Mouse (Mus musculus): ENCODE measurements at regions not wholly inside any gene's neighbourhood (a gene's known extent, or its start where the extent isn't known, plus 50 kb on each side); places are given as distances from the start of the nearest gene placed in this dataset.

- no peak for DNase-seq (ENCODE audit: low spot score in 2 of 2)
Measured at GRCm38 (mm10) chr3:151160516-151160915, 277.2 kb upstream of the Adgrl4 start.

- no peak for DNase-seq (ENCODE audit: low spot score in 2 of 2)
Measured at GRCm38 (mm10) chr3:151182132-151182531, 255.6 kb upstream of the Adgrl4 start.

- no peak for DNase-seq (ENCODE audit: low spot score in 2 of 2)
Measured at GRCm38 (mm10) chr3:151192092-151192491, 245.6 kb upstream of the Adgrl4 start.

GRCm38 (mm10) chr3:151210978-151211377 lies 226.7 kb upstream of the Adgrl4 start:
- DNase-seq (ENCODE audit: low spot score in 2 of 2): no peak

GRCm38 (mm10) chr3:151216764-151217502 lies 220.8 kb upstream of the Adgrl4 start:
- no peak for DNase-seq (ENCODE audit: low spot score in 2 of 2)

- DNase-seq (ENCODE audit: low spot score in 2 of 2): no peak
Measured at GRCm38 (mm10) chr3:151222407-151222806, 215.3 kb upstream of the Adgrl4 start.

- no peak for DNase-seq (ENCODE audit: low spot score in 2 of 2)
Measured at GRCm38 (mm10) chr3:151252458-151252857, 185.2 kb upstream of the Adgrl4 start.

- no peak for DNase-seq (ENCODE audit: low spot score in 2 of 2)
Measured at GRCm38 (mm10) chr3:151262821-151263220, 174.9 kb upstream of the Adgrl4 start.

- no peak for DNase-seq (ENCODE audit: low spot score in 2 of 2)
Measured at GRCm38 (mm10) chr3:151265658-151266057, 172.0 kb upstream of the Adgrl4 start.

- DNase-seq (ENCODE audit: low spot score in 2 of 2): no peak
Measured at GRCm38 (mm10) chr3:151269514-151269913, 168.2 kb upstream of the Adgrl4 start.

- DNase-seq (ENCODE audit: low spot score in 2 of 2): no peak
Measured at GRCm38 (mm10) chr3:151283829-151284228, 153.9 kb upstream of the Adgrl4 start.

GRCm38 (mm10) chr3:151293981-151294605 lies 143.6 kb upstream of the Adgrl4 start:
- no peak for DNase-seq (ENCODE audit: low spot score in 2 of 2)

GRCm38 (mm10) chr3:151294606-151295005 lies 143.1 kb upstream of the Adgrl4 start:
- DNase-seq (ENCODE audit: low spot score in 2 of 2): no peak

- DNase-seq (ENCODE audit: low spot score in 2 of 2): no peak
Measured at GRCm38 (mm10) chr3:151295027-151295426, 142.7 kb upstream of the Adgrl4 start.

GRCm38 (mm10) chr3:151298325-151298724 lies 139.4 kb upstream of the Adgrl4 start:
- no peak for DNase-seq (ENCODE audit: low spot score in 2 of 2)

GRCm38 (mm10) chr3:151305402-151305801 lies 132.3 kb upstream of the Adgrl4 start:
- DNase-seq (ENCODE audit: low spot score in 2 of 2): no peak

GRCm38 (mm10) chr3:151307975-151308374 lies 129.7 kb upstream of the Adgrl4 start:
- DNase-seq (ENCODE audit: low spot score in 2 of 2): no peak

- DNase-seq (ENCODE audit: low spot score in 2 of 2): no peak
Measured at GRCm38 (mm10) chr3:151323835-151324234, 113.9 kb upstream of the Adgrl4 start.

- DNase-seq (ENCODE audit: low spot score in 2 of 2): no peak
Measured at GRCm38 (mm10) chr3:151329801-151330200, 107.9 kb upstream of the Adgrl4 start.

GRCm38 (mm10) chr3:151331906-151332305 lies 105.8 kb upstream of the Adgrl4 start:
- no peak for DNase-seq (ENCODE audit: low spot score in 2 of 2)

- DNase-seq (ENCODE audit: low spot score in 2 of 2): no peak
Measured at GRCm38 (mm10) chr3:151332317-151332687, 105.4 kb upstream of the Adgrl4 start.

GRCm38 (mm10) chr3:151332688-151333452 lies 104.8 kb upstream of the Adgrl4 start:
- no peak for DNase-seq (ENCODE audit: low spot score in 2 of 2)
